Comparison of ENCODE assay signal across 17 mouse cellular contexts in the genomic region with DNA sequence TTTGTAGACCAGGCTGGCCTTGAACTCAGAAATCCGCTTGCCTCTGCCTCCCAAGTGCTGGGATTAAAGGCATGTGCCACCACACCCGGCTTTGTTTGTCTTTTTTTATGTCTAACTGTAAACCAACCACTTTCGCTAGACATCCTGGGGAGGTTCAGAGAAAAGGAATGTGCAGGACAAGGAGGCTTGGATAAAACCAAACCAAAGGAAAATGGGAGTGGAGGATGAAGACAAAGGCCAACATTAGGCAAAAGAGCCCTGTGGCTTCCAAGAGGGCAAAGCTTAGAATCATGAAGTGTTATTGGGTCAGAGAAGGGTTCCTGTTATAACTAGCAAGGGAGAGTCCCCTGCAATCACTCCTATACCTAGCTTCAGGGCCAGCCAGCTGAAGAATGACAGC.
"Had no signal": no experiment of that assay in that cellular context is flagged by ENCODE, and none has a peak within 500 bp of the region (broad histone marks: within the 10 kb centered on the region; RNA-seq: fewer than 3 reads in every experiment).

No protein-coding gene starts in this region.

- H3K9ac ChIP-seq: neural tube, embryonic 12.5 days; neural tube, embryonic 13.5 days; neural tube, embryonic 15.5 days; stomach, embryonic 15.5 days had no signal

- H3K4me1 ChIP-seq: neural tube, embryonic 12.5 days; neural tube, embryonic 13.5 days; neural tube, embryonic 15.5 days; stomach, embryonic 15.5 days had no signal

- H3K27ac ChIP-seq: neural tube, embryonic 12.5 days; neural tube, embryonic 13.5 days; neural tube, embryonic 15.5 days; stomach, embryonic 15.5 days; stomach, postnatal 0 days had no signal

- H3K36me3 ChIP-seq: neural tube, embryonic 12.5 days; neural tube, embryonic 13.5 days; neural tube, embryonic 15.5 days; stomach, embryonic 15.5 days had no signal

- H3K9me3 ChIP-seq: neural tube, embryonic 12.5 days; neural tube, embryonic 13.5 days; neural tube, embryonic 15.5 days; stomach, embryonic 15.5 days had no signal

- H3K4me3 ChIP-seq: neural tube, embryonic 12.5 days; neural tube, embryonic 13.5 days; neural tube, embryonic 15.5 days; stomach, embryonic 15.5 days had no signal

- DNase-seq: retina, postnatal 1 day; right cerebral cortex, adult 18-20 months; right cerebral cortex, postnatal 14 days; right cerebral cortex, postnatal 25 days; right cerebral cortex, postnatal 4 days; spleen, adult 18-20 months; thymus, adult 18-20 months; thymus, adult 2 months; thymus, postnatal 14 days; thymus, postnatal 25 days; thymus, postnatal 36 days; thymus, postnatal 4 days had no signal
